Mouse (Mus musculus) lung, adult 18-20 months (tissue): ENCODE data around the gene Acp2.

Source experiments
- DNase-seq, 2 experiments: peaks; one replicate each; pipeline ENCODE4 v3.0.0; 2022; ENCODE audit warnings: mixed read lengths in 2 of 2

Acp2 gene

GRCm38 (mm10) chr2:91194624-91195332 is 7.9 kb upstream of the Acp2 start:
- peak; percentile 92 to 94 for DNase-seq

- peak; percentile 46 to 48 for DNase-seq
Measured at GRCm38 (mm10) chr2:91196577-91197001, 6.1 kb upstream of the Acp2 start.

- no peak for DNase-seq
Measured at GRCm38 (mm10) chr2:91198888-91199287, 3.8 kb upstream of the Acp2 start.

GRCm38 (mm10) chr2:91202972-91203656 is 429 bp downstream of the Acp2 start:
- DNase-seq = no peak

- DNase-seq = no peak
Measured at GRCm38 (mm10) chr2:91206254-91206775, 3.6 kb downstream of the Acp2 start.

- no peak for DNase-seq
Measured at GRCm38 (mm10) chr2:91213311-91213710, 10.6 kb downstream of the Acp2 start.

GRCm38 (mm10) chr2:91217032-91217431 is 14.3 kb downstream of the Acp2 start:
- no peak for DNase-seq

- no peak for DNase-seq
Measured at GRCm38 (mm10) chr2:91220501-91220900, 17.8 kb downstream of the Acp2 start.

GRCm38 (mm10) chr2:91223614-91224013 is 20.9 kb downstream of the Acp2 start:
- no peak for DNase-seq

- no peak for DNase-seq
Measured at GRCm38 (mm10) chr2:91229735-91230134, 27.1 kb downstream of the Acp2 start.

- peak; percentile 89 to 95 for DNase-seq
Measured at GRCm38 (mm10) chr2:91236601-91237510, 34.2 kb downstream of the Acp2 start, which contains the start of gene Ddb2. TSS of gene Ddb2 (minus strand) at chr2:91236982.

GRCm38 (mm10) chr2:91237511-91238080 is 34.9 kb downstream of the Acp2 start:
- peak in 1 of 2 experiments; percentile 29 for DNase-seq

GRCm38 (mm10) chr2:91242547-91242946 is 39.9 kb downstream of the Acp2 start:
- DNase-seq = no peak

- no peak for DNase-seq
Measured at GRCm38 (mm10) chr2:91243416-91243815, 40.7 kb downstream of the Acp2 start.

- DNase-seq = no peak
Measured at GRCm38 (mm10) chr2:91244557-91245228, 42.0 kb downstream of the Acp2 start.

GRCm38 (mm10) chr2:91248366-91248765 is 45.7 kb downstream of the Acp2 start:
- no peak for DNase-seq

GRCm38 (mm10) chr2:91252001-91252400 is 49.3 kb downstream of the Acp2 start:
- DNase-seq = no peak

GRCm38 (mm10) chr2:91252512-91252911 is 49.8 kb downstream of the Acp2 start:
- DNase-seq = no peak

- no peak for DNase-seq
Measured at GRCm38 (mm10) chr2:91254725-91255380, 52.2 kb downstream of the Acp2 start.

GRCm38 (mm10) chr2:91255661-91256150 is 53.0 kb downstream of the Acp2 start, which contains the start of gene Pacsin3:
TSS of gene Pacsin3 (plus strand) at chr2:91255954.
- peak in 1 of 2 experiments; percentile 34 for DNase-seq
